Mouse (Mus musculus) heart, adult 9 months (tissue): ENCODE results near the gene Slc45a1.
"Not testable (repeated sequence)": the region's sequence is repeated elsewhere in the genome, so short reads cannot be mapped to it uniquely, and the experiment has no call there.

Source experiments
- DNase-seq, 2 experiments: peaks; one replicate each; pipeline ENCODE4 v3.0.0; 2022; ENCODE audit warnings: low spot score in 2 of 2

Gene Slc45a1

DNA sequence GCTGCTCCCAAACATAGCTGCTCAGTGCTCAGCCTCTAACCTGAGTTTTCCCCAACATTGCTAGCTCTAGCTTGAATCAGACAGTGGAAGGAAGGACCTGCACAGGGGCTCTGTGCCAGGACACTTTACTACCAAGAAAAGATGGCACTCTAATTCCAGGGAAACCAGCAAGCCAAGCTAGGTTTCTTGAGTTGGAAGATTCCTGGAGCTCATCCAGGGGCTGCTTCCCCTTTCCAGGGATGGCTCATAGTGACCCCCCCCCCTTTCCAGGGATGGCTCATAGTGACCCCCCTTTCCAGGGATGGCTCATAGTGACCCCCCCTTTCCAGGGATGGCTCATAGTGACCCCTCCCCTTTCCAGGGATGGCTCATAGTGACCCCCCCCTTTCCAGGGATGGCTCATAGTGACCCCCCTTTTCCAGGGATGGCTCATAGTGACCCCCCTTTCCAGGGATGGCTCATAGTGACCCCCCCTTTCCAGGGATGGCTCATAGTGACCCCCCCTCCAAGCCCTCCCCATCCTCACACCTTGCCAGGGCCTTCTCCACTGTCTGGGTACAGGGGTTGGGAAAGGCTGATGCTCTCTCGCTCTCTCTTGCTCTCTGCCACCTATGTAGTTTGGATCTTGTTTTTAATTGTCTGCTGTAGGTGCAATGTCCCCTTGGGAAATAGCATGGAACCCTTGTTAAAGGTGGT is 48.5 kb downstream of the Slc45a1 start:
- DNase-seq, result no peak

DNA sequence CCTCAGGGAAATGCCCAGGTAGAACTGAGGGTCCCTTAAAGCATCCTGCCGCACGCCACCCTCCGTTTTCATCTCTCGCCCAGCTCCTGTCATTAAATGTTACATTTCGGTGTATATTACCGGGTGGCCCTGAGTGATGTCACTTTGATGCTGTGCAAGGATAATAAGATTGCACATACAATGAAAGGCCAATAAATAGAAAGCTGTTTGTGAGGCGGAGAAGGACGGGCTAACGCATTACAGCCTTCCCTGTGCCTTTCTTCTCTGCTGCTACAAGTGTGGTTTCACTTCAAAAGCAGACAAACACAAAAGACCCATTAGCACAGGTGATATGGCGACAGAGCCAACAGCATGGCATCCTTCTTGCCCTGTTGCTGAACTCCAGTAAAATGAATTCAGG is 50.5 kb downstream of the Slc45a1 start:
- no peak for DNase-seq

DNA sequence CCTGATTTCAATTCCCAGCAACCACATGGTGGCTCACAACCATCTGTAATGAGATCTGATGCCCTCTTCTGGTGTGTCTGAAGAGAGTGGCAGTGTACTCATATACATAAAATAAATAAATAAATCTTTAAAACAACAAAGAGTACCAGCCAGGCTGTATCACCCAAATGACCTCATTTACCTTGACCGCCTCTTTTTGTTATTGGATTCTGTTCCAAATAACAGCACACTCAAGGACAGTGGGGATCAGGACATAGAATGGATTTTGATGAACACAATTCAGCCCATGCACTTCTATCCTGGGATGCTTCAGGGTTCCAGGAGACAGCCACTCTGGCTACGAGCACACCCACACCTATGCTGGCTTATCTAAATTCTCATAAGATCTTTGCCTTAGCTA is 51.5 kb downstream of the Slc45a1 start:
- DNase-seq, result not testable (repeated sequence)

DNA sequence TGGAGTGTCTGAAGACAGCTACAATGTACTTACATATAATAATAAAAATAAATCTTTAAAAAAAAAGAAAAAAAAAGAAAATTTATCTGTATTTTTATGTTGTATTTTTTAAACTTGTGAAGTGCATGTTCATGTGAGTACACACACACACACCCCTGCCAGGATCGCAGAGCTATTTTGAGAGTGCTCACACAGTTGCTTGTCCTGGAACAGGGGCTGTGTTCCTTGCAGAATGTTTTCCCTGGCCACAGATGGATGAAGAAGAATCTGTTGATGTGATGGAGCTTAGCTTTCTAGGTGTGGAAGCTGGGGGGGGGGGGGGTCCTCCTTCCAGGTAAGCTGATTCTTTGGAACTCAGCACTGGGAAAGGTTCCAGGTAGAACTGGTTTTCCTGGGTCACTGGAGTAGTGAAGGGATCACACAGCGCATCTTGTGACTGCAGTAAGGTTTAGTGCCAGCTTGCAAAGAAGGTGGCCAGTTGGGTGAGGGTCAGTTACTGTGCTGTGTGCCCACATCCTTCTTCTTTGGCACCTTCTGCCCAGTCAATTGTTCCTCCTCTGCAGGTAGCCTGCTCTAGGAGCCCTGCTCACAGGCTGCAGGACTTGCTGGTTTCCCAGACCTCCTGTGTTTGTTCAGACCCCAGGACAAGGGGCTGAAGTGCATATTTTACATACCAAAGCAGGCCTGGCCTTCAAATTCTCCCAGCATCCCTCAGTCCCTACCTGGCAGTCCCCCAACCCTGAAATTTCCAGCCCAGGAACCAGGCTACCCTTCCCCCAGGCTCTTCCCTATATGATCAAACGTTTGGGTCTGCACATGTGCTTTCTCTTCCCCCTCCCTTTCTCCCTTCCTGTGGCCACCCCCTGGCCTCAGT is 52.6 kb downstream of the Slc45a1 start:
- no peak for DNase-seq

DNA sequence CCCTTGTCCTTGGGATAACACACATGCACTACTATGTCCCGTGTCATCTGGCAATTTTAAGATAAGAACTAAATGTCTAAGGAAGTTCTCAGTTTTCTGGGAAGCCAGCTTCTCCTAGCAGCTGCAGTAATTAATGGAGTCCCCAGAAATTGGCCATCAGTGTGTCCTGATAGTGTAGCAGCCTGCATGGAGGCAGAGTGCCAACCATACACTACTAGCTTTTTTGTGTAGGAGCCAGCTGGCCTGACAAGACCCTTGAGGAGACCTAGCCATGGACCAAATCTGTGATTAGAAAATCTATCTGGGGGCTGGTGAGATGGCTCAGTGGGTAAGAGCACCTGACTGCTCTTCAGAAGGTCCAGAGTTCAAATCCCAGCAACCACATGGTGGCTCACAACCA is 53.3 kb downstream of the Slc45a1 start:
- DNase-seq, result peak; percentile 39 to 55

DNA sequence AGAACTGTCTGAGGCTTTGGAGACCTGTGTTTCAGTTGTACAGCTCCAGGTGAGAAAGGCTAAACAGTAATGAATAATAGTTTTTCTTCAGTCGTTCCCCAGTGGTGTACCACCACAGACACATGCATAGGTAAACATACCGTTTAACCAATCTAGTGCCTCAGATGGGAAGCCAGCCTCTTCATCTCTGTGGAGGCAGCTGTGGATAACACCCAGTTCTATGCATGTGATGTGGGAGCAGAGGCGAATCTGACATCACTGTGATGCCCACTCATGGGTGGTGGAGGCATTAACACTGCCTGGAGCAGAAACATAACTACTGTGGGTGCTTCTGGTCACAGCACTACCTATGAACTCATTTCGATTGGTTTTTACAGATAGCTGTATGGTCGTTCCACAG is 56.0 kb downstream of the Slc45a1 start:
- DNase-seq, result no peak

DNA sequence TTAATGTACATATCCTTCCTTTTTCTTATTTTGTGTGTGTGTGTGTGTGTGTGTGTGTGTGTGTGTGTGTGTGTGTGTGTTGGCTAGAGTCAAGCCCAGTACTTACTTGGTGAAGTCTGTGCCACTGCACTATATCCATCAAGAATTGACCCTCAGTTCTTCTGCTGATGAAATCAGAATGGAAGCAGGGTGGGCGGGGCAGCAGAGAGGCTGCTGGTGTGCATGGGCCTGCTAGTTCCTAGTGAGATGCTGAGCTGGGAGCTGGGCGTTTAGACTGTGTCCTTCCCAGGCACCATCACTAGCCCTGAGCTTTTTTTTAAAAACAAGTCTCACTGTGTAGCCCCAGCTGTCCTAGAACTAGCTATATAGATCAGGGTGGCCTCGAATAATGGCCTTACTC is 56.9 kb downstream of the Slc45a1 start:
- DNase-seq, result no peak

DNA sequence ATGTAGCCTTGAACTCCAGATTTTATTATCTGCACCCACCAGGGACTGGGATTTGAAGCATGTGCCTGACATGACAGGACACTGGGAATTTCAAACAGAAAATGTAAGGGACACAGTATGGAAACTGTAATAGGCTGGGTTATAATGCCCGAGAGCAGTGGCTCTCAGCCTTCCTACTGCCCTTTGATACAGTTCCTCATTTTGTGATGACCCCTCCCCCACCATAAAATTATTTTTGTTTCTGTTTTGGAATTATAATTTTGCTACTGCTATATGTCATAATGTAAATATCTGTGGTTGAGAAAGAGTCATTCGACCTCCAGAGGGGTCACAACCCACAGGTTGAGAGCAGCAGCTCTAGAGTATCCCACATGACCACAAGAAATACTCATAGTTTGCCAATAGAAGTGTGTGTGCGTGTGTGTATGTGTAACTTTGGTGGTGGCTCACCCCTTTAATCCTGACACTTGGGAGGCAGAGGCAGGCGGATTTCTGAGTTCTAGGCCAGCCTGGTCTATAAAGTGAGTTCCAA is 57.6 kb downstream of the Slc45a1 start:
- DNase-seq, result no peak

DNA sequence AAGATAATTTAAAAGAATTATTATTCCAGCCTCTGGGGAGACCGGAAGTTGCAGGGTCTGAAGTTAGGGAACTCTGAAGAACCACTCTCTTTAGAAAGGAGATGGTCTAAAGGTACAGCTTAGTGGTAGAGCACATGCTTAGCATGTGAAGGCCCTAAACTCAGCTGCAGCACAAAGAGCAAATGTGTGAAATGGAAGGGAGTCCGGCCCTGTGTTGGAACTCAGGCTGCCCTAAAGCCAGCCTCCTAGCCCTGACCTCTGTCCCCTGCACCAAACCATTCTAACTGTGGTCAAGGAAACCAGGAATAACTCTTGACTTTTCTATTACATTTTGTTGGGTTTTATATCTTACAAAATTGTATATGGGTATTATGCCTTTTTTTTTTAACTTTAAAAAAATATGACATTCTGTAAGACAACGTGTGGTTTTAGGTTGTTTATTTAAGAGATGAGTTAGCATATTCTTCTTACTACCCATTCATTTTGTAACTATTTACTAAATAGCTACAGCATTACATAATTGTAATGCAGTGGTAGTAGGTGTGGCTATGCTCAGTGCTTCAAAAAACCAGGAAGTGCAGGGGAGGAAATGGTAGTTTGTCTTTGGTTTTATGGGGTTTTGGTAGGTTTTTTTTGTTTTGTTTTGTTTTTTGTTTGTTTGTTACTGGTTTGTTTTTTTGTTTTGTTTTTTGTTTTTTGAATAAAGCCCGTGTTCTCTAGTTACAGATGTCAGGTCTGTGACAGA is 58.3 kb downstream of the Slc45a1 start:
- DNase-seq, result no peak

DNA sequence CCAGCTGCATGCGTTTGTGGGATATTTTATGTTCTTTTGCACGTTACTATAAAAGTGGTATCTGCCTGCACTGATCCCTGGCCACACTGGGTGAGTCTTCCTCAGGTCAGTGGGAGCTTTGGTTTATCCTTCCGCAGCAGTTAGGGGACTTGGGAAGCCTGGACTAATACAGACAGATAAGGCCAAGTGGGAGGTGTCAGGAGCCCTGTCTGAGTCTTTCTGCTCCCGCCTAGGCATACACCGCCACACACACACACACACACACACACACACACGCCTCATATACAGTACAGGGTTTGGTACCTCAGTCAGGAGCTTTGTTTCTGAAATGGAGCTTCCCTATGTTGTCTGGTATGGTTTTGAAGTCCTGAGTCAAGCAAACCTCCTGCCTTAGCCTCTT is 59.9 kb downstream of the Slc45a1 start:
- no peak for DNase-seq

DNA sequence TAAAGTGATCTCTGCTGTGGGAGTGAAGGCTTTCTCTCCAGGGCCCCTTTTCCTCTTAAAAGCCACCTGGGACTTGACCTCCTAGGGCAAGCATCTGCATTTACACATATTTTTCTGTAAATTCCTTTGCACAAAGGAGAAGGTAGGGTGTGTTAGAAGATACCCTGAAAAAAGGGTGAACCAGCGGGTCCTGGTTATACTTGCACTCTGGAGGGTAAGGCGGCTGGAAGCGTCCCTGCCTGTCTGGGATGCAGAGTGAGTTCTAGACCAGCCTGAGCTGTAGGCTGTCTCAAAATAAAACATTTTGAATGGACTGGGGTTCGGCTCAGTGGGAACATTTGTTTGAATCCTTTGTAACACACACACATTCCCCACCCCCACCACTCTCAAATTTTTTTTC is 60.4 kb downstream of the Slc45a1 start:
- DNase-seq, result no peak

DNA sequence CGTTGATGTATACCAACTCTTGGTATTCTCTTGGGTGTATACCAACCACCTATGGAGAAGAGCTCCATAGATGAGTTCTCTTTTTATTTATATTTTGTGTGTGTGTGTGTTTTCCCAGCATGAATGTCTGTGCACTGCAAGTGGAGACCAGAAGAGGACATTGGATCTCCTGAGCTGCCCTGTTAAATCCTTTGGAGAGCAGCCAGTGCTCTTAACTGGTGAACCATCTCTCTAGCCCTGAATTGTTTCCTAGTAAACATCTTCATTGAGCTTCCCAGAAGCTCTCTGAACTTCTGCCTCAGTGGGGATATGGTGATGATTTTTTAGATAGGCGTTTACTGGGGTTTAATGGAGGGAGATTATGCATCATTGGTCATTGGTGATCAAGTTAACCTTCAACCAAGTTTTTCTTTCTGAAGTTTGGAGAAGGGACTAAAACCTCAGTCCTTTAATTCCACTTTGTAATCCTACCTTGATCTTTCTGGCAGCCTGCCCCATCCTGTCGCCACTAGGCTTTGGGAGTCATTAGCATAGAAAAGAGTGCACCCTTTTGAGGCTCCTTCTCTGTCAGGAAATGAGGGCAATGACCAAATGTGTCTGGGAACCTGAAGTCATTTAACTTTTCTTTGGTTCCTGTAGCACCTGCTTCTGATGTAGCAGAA is 61.2 kb downstream of the Slc45a1 start:
- DNase-seq, result no peak

DNA sequence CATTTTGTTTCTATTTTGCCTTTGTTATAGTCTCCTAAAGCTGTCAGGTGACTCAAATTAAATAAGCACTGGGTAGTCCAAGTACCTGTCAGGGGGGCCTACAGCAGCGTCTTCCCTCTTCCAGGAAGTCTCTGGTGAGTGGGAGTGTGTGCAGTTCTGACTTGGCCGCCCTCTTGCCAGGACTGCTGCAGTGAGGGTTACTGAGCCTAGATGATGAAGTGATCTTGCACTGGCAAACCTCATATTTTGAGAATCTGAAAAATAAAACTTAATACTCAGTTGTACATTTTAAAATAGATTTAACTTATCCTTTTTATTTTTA is 63.7 kb downstream of the Slc45a1 start:
- no peak for DNase-seq

DNA sequence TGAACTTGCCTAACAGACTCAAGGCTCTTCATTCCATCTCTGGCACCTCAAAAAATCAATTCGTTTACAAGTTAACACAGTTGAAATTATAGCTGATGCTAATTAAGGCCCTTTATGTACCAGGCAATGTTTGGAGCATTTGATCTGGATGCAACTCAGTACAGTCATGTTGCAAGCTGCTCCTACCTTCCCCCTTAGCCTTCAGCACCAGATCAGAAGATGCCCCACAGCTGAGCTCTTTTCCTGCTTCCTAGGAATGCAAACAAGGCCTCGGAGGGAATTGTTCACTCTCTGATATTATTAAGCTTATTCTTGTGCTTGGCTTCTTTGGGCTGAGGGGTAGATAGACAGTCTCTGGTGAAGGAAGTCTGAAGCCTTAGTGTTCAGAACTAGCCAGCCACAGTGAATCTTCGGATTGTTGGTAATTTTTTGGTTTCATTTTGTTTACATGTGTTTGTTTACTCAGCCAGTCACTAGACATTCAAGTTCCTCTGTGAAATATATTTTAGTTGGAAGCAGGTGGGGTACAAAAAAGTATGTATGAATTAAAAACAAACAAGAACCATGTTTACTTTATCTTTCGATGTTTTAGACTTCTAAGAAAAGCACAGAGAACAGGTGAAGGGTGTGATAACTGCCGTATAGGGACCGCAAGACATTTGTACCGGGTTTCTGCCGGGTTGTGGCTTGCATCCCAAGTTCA is 64.2 kb downstream of the Slc45a1 start:
- no peak for DNase-seq

DNA sequence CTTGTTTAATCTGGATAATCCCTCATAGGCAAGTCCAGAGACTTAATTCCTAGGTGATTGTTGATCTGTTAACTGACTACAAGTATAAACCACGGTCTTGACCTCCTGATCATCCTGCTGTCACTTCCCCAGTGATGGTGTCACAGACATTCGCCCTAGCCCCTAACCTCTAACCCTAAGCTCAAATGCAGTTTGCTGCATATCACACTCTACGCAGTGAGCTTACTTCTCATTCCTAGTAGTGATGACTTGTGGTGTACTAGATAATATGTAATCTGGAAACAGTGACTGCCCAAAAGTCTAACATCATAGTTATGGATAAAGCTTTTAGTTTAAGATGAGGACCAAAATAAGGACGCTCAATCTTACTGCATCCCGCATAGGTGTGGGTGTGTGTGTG is 65.7 kb downstream of the Slc45a1 start:
- DNase-seq, result no peak

DNA sequence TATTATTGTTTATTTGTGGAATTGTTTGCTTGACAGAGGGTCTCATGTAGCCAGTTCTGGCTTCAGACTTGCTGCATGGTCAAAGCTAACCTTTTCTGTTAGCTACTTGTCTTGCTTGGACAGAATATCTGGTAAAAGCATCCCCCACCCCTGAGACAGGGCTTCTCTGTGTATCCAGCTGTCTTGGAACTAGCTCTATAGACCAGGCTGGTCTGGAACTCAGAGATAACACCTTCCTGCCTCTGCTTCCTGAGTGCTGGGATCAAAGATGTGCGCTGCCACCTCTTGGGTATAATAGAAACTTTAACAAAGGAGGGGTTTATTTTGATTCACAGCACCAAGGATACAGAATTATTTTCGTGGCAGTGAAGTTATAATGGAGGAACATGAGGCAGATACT is 66.2 kb downstream of the Slc45a1 start:
- DNase-seq, result no peak

DNA sequence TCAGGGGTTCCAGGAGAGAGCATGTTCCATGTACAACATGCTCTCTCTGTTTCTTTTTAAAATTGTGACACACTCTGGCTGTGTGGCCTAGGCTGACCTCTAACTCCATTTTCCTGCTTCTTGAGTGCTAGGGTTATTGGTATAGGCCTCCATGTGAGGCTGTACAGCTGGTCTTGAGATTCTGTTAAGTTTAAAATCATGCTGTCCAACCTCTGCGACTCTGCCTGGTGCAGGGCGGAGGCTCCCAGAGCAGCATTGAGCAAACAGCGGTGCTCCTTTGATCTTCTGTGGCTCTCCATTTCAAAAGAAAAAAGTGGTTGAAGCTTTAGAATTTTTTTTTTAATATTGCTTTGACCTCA is 68.2 kb downstream of the Slc45a1 start:
- no peak for DNase-seq

DNA sequence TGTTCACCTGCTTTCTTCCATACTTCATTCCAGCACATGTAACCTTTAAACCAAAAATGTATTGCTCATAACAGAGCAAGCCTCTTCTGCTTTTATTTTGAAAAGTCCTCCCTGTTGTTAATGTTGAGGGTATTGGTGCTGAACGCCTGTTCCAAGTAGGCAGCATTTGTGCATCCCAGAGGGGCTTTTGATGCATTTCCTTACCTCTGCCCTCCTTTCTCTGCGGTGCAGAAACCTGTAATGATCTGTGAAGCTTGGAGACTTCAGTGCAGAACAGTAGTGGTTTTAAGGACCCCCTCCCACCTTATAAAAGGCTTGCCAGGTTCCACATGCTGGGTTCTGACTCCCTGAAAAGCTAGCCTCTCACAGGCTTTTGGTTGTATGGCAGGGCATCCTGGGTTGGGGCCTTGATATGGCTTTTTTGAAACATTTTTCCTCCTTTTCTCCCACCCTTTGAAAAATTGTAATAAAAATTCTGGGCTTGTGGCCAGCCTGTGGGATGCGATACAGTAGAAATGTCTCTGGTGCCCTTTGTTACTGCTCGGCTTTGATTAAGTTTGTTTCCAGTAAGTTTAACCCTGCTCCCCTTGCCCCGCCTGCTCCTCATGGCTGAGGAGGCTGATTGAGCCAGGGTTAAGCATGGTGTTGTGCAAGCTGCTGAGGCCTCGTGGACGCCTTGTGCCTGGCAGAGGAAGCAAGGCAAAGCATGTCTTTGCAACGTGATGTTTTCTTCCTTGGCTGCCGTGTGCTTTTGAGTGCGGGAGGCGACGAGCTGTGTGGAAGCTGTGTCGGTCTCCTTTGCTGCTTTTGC is 68.8 kb downstream of the Slc45a1 start:
- peak; percentile 90 to 91 for DNase-seq

DNA sequence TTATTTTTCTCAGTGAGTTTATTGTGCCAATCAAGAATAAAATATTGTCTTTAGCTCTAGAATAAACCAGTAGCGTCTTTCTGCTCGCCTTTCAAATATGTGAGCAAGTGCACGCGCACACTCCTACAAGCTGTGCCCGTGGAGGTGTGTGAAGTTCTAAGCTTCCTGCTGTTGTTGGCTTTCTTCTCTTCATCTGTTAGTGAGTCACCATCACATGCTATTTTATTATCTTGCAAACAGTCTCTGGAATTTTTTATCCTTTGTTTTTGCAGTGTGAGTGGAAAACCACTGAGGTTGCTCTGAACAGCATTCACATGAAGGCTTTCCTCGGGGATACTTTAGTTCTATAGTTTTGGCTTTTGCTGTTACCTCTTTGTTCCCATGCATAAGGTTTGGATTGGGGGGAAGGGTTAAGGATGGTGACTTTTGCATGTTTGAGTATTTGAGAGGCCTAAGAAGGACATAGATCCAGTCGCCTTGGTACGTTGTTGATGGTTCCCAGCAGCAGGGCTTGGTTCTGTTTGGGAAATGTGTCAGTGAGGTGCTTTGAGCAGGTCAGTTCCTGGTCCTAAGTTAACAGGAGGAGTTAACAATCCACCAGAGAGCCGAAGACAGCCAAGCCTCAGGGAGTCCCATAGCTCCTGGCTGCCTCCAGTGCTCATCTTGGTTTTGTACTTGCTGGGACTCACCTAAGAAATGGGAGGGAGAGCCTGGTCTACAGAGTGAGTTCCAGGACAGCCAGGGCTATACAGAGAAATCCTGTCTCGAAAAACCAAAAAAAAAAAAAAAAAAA is 69.8 kb downstream of the Slc45a1 start:
- DNase-seq, result no peak
